Mouse (Mus musculus) heart, postnatal 10 days (tissue): Measurements from ENCODE around the gene Mia3. TPM values are rescaled to one million over a fixed set of nuclear protein-coding genes. Genes with fewer than 3 reads are reported as not detected.

ENCODE experiments used
- total RNA-seq, 2 experiments: library from RNA; stranded (reverse); gene quantifications; 2 replicates each; pipeline ENCODE4 v1.2.3; 2021

The Mia3 gene
- total RNA-seq, 2 experiments from 2014 or later = 107 to 115 TPM

Other genes with a start within 250 kb of the Mia3 start
- gene Disp1, start 148.0 kb downstream of the Mia3 start, total RNA-seq = 10 to 100 TPM; 10.0 to 14.1 TPM
- 10 to 100 TPM; 37.3 TPM for gene Aida, start 73.0 kb downstream of the Mia3 start, total RNA-seq
- gene Brox, start 72.3 kb downstream of the Mia3 start, total RNA-seq = 10 to 100 TPM; 45.3 to 50.0 TPM
- gene Taf1a, start 19.4 kb upstream of the Mia3 start, total RNA-seq = 1 to 10 TPM; 7.8 to 9.1 TPM
- not detected for gene Hhipl2, start 48.7 kb upstream of the Mia3 start, total RNA-seq